Mouse (Mus musculus) CH12.LX (cell line): ENCODE results near the gene Ctsw.
A peak's percentile ranks its signal among the peaks of the same experiment; 100 is the strongest.

Experiments used
- CHD2 ChIP-seq: IDR thresholded peaks from 2 replicates; pipeline ENCODE4 v1.6.1; 2011; ENCODE audit warnings: low read length, improper control_type of control experiment
- CTCF ChIP-seq, 2 experiments: IDR thresholded peaks in 1 of 2; conservative IDR thresholded peaks in 1 of 2; 2 replicates each; pipeline ENCODE4 v1.5.1; 2011 to 2012; ENCODE audit warnings: low read depth in 2 of 2, low read length in 2 of 2, improper control_type of control experiment in 1 of 2, inconsistent platforms in 1 of 2, mild to moderate bottlenecking in 1 of 2, moderate library complexity in 1 of 2
- E2F4 ChIP-seq: IDR thresholded peaks from 2 replicates; pipeline ENCODE4 v1.6.1; 2011; ENCODE audit warnings: low read depth, low read length, improper control_type of control experiment; ENCODE audit not compliant: insufficient replicate concordance
- ETS1 ChIP-seq: conservative IDR thresholded peaks from 2 replicates; pipeline ENCODE4 v1.6.1; 2012; ENCODE audit warnings: low read depth, mild to moderate bottlenecking, inconsistent platforms, low read length, improper control_type of control experiment, moderate library complexity
- KAT2A ChIP-seq: IDR thresholded peaks from 2 replicates; pipeline ENCODE4 v1.6.1; 2012; ENCODE audit warnings: low read length, improper control_type of control experiment, inconsistent platforms; ENCODE audit not compliant: insufficient replicate concordance
- MAFK ChIP-seq: IDR thresholded peaks from 2 replicates; pipeline ENCODE4 v1.6.1; 2011; ENCODE audit warnings: low read length, improper control_type of control experiment; ENCODE audit not compliant: insufficient replicate concordance
- TBP ChIP-seq: conservative IDR thresholded peaks from 2 replicates; pipeline ENCODE4 v1.6.1; 2011; ENCODE audit warnings: low read depth, low read length, improper control_type of control experiment
- UBTF ChIP-seq: IDR thresholded peaks from 2 replicates; pipeline ENCODE4 v1.6.1; 2012; ENCODE audit warnings: low read depth, mild to moderate bottlenecking, inconsistent platforms, low read length, improper control_type of control experiment, moderate library complexity
- ZC3H11A ChIP-seq: IDR thresholded peaks from 2 replicates; pipeline ENCODE4 v1.6.1; 2012; ENCODE audit warnings: low read depth, mild to moderate bottlenecking, inconsistent platforms, low read length, improper control_type of control experiment

GRCm38 (mm10) chr19:5490313-5490897, 22.1 kb upstream of the Ctsw start, which contains the start of gene Cfl1:
- TF ChIP-seq ZC3H11A (no peak), KAT2A (peak; percentile 88; the same call in 1 of the 2 replicates), CTCF (conservative IDR thresholded peaks at IDR 0.05 in 1 of 2, IDR thresholded peaks at IDR 0.05 in 1 of 2; ENCODE audit: low read depth in 2 of 2, low read length in 2 of 2) (peak in 1 of 2 experiments; percentile 12; a peak in 1 of 4 replicates), UBTF (no peak; the same call in 1 of the 2 replicates), MAFK (no peak), CHD2 (peak; percentile 91), TBP (peak; percentile 92), E2F4 (no peak), ETS1 (0 out of 2 replicates have a peak, but pooled peaks have one; percentile 4)
